Mouse (Mus musculus): Measurements from ENCODE around the gene Stx5a.

- TF ChIP-seq CTCF (IDR thresholded peaks at IDR 0.05; ENCODE audit: low read depth, low read length), result no peak
- TF ChIP-seq POLR2A (IDR thresholded peaks at IDR 0.05; ENCODE audit: borderline replicate concordance, low read depth, low read length), result no peak
Observed at GRCm38 (mm10) chr19:8724392-8724791, 16.8 kb upstream of the Stx5a start.
